Mouse (Mus musculus): ENCODE results near the gene Nbr1. TPM values are rescaled to one million over a fixed set of nuclear protein-coding genes. Genes with fewer than 3 reads are reported as not detected.
"Not testable (repeated sequence)": the region's sequence is repeated elsewhere in the genome, so short reads cannot be mapped to it uniquely, and the experiment has no call there.

The Nbr1 gene
- polyA plus RNA-seq, 1 experiment, result 355 TPM

DNA sequence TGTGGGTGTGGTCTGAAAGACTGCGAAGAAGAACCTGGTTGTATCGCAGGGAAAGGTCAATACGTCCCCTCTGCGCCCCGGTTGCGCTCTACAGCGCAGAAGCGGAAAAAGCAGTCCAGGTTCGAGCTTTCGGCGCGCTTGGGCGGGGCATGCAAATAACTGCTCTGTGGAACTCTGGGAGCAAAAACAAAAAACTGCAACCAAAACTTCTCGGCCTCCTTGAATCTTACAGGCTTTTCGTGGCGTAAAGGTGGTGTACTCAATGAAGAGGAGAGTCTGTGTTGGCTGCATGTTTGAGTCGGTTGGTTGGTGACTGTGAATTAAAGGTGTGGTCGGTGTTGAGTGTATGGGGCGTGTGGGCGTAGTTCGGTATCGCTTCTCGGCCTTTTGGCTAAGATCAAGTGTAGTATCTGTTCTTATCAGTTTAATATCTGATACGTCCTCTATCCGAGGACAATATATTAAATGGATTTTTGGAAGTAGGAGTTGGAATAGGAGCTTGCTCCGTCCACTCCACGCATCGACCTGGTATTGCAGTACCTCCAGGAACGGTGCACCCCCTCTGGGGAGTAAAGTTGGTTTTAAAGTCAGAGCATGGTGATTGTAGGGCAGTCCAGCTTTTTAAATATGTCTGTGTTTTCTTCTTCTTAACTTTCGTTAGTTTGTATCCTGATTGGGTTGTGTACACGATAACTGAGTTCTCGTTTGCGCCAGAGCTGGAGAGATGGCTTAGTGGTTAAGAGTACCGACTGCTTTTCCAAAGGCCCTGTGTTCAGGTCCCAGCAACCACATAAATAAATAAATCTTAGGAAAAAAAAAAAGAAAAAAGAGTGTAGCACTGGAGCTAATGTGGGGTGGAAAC is 75.3 kb downstream of the Nbr1 start, which contains the start of gene Rdm1:
Gene Rdm1, plus strand, starts transcription at position 201 of the 862 bp plus-strand sequence.
- H3K4me3 ChIP-seq (ENCODE audit: control insufficient read depth, low read depth, low read length), result peak within 1 kb of the TSS; percentile 89
- peaks cover 12% of the 10 kb centered on the region for H3K4me1 ChIP-seq (ENCODE audit: control insufficient read depth, insufficient read depth, low read length)
- peak within 1 kb of the TSS; percentile 96 for H3K27ac ChIP-seq (ENCODE audit: control insufficient read depth, insufficient read depth, low read depth, low read length)
- H3K27me3 ChIP-seq (ENCODE audit: control insufficient read depth, insufficient read depth, low read length), result no peaks in the 10 kb centered on the region
- peak; percentile 91 for TF ChIP-seq POLR2A (IDR thresholded peaks at IDR 0.05; ENCODE audit: control insufficient read depth, low read depth, low read length)
- no peak for TF ChIP-seq CTCF (IDR thresholded peaks at IDR 0.05; ENCODE audit: control insufficient read depth, insufficient read depth, insufficient replicate concordance, low read depth, low read length)
- H3K36me3 ChIP-seq (ENCODE audit: control insufficient read depth, insufficient read depth, low read length), result no peaks in the 10 kb centered on the region

DNA sequence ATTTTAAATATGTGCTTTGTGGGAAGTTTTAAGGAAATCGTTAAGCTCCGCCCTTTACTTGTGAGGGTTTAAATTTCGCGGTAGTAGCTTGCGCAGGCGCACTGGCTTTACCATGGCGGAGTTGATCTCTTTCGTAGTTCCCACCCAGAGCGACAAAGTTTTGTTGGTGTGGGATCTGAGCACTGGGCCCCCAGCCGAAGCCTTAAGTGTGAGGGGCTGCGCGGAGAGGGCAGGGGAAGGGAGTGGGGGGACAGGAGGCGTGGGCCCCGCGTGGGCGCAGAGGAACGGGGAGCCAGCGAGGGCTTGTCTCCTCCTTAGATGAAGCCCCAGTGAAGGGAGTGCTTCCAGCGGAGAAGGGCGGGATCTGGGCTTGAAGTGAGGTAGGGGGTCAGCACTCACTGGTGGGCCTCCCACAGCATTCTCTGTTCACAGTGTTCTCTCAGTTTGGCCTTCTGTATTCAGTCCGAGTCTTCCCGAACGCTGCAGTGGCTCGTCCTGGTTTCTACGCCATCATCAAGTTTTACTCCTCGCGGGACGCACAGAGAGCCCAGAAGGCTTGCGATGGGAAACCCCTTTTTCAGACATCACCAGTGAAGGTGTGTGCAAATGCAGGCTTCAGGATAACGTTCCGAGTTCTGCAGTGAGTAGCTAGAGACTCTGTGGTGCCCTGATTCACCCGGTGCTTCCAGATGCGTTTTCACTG is 76.1 kb downstream of the Nbr1 start:
- no peak; the same call in 1 of the 2 replicates for TF ChIP-seq POLR2A (IDR thresholded peaks at IDR 0.05; ENCODE audit: control insufficient read depth, low read depth, low read length)
- no peak for TF ChIP-seq CTCF (IDR thresholded peaks at IDR 0.05; ENCODE audit: control insufficient read depth, insufficient read depth, insufficient replicate concordance, low read depth, low read length)
- Histone ChIP-seq H3K4me3 (ENCODE audit: control insufficient read depth, low read depth, low read length) (peak overlapping the region; percentile 89), H3K4me1 (ENCODE audit: control insufficient read depth, insufficient read depth, low read length) (peaks cover 12% of the 10 kb centered on the region), H3K27me3 (ENCODE audit: control insufficient read depth, insufficient read depth, low read length) (no peaks in the 10 kb centered on the region), H3K36me3 (ENCODE audit: control insufficient read depth, insufficient read depth, low read length) (no peaks in the 10 kb centered on the region), H3K27ac (ENCODE audit: control insufficient read depth, insufficient read depth, low read depth, low read length) (peak overlapping the region; percentile 87)

DNA sequence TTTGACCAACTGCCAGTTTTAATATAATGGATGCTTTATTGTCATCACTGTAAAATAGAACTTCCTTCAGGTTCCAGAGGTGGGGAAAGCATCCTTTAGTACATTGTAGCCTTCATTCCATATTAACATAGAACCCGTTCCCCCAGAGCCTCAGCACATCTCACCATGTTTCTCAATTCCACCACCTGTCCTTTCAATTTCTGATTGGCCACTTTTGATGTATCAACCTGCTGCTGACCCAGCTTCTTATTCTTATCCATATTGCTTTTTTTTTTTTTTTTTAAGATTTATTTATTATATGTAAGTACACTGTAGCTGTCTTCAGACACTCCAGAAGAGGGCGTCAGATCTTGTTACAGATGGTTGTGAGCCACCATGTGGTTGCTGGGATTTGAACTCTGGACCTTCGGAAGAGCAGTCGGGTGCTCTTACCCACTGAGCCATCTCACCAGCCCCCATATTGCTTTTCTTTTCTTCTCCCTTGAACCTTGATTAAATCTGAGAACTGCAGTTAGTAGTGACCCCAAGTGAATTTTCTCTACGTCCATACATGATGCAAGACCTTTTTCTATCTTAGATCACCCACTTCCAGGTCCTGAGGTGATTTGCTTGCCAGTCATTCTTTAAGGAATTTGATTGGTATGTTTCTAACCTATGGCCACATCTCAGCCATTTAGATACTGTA is 76.9 kb downstream of the Nbr1 start:
- H3K36me3 ChIP-seq (ENCODE audit: control insufficient read depth, insufficient read depth, low read length); H3K27ac ChIP-seq (ENCODE audit: control insufficient read depth, insufficient read depth, low read depth, low read length); H3K27me3 ChIP-seq (ENCODE audit: control insufficient read depth, insufficient read depth, low read length); H3K4me3 ChIP-seq (ENCODE audit: control insufficient read depth, low read depth, low read length): not testable (repeated sequence)
- H3K4me1 ChIP-seq (ENCODE audit: control insufficient read depth, insufficient read depth, low read length), result peaks cover 12% of the 10 kb centered on the region

Other genes with a start within 250 kb of the Nbr1 start
- gene Becn1, start 249.9 kb upstream of the Nbr1 start, polyA plus RNA-seq (2012; rRNA removed), result 111 and 116 TPM in 2 replicates
- 59.1 and 74.5 TPM in 2 replicates for gene Psme3, start 235.9 kb upstream of the Nbr1 start, polyA plus RNA-seq (2012; rRNA removed)
- gene Aoc2, start 227.1 kb upstream of the Nbr1 start, polyA plus RNA-seq (2012; rRNA removed), result 4.7 TPM in 2 replicates
- 4.2 and 4.4 TPM in 2 replicates for gene Aoc3, start 221.5 kb upstream of the Nbr1 start, polyA plus RNA-seq (2012; rRNA removed)
- gene G6pc, start 184.6 kb upstream of the Nbr1 start, polyA plus RNA-seq (2012; rRNA removed), result not detected in 2 replicates
- gene Aarsd1, start 134.5 kb upstream of the Nbr1 start, polyA plus RNA-seq (2012; rRNA removed), result 17.9 and 18.7 TPM in 2 replicates
- 0.14 and 0.38 TPM in 2 replicates for gene Gm27029, start 127.4 kb upstream of the Nbr1 start, polyA plus RNA-seq (2012; rRNA removed)
- 8.9 and 9.4 TPM in 2 replicates for gene Rundc1, start 127.1 kb upstream of the Nbr1 start, polyA plus RNA-seq (2012; rRNA removed)
- gene Ptges3l, start 126.8 kb upstream of the Nbr1 start, polyA plus RNA-seq (2012; rRNA removed), result 34.6 and 39.1 TPM in 2 replicates
- gene Rpl27, start 109.9 kb upstream of the Nbr1 start, polyA plus RNA-seq (2012; rRNA removed), result 161 and 224 TPM in 2 replicates
- 3.2 and 3.6 TPM in 2 replicates for gene Ifi35, start 103.7 kb upstream of the Nbr1 start, polyA plus RNA-seq (2012; rRNA removed)
- gene Rnd2, start 87.2 kb upstream of the Nbr1 start, polyA plus RNA-seq (2012; rRNA removed), result 19.2 and 21.1 TPM in 2 replicates
- gene Vat1, start 85.9 kb upstream of the Nbr1 start, polyA plus RNA-seq (2012; rRNA removed), result 40.0 and 43.3 TPM in 2 replicates
- 4.6 and 5.2 TPM in 2 replicates for gene Brca1, start 194 bp upstream of the Nbr1 start, polyA plus RNA-seq (2012; rRNA removed)
- gene Tmem106a, start 30.1 kb downstream of the Nbr1 start, polyA plus RNA-seq (2012; rRNA removed), result 22.8 and 26.7 TPM in 2 replicates
- gene Gm11634, start 47.1 kb downstream of the Nbr1 start, polyA plus RNA-seq (2012; rRNA removed), result 64.9 and 69.4 TPM in 2 replicates
- gene Rdm1, start 75.0 kb downstream of the Nbr1 start, polyA plus RNA-seq (2012; rRNA removed), result 7.8 and 13.8 TPM in 2 replicates
- gene Arl4d, start 113.4 kb downstream of the Nbr1 start, polyA plus RNA-seq (2012; rRNA removed), result 10.2 and 12.3 TPM in 2 replicates
- gene Dhx8, start 180.8 kb downstream of the Nbr1 start, polyA plus RNA-seq (2012; rRNA removed), result 21.0 and 21.3 TPM in 2 replicates
- gene Etv4, start 233.2 kb downstream of the Nbr1 start, polyA plus RNA-seq (2012; rRNA removed), result 0.53 and 1.1 TPM in 2 replicates